Mouse (Mus musculus): ENCODE results near the gene Snrpf.
A peak's percentile ranks its signal among the peaks of the same experiment; 100 is the strongest.
"Not testable (repeated sequence)": the region's sequence is repeated elsewhere in the genome, so short reads cannot be mapped to it uniquely, and the experiment has no call there.

The Snrpf gene

GRCm38 (mm10) chr10:93575960-93576359 lies 13.5 kb downstream of the Snrpf start:
- no peak for DNase-seq (ENCODE audit: low spot score)

DNA sequence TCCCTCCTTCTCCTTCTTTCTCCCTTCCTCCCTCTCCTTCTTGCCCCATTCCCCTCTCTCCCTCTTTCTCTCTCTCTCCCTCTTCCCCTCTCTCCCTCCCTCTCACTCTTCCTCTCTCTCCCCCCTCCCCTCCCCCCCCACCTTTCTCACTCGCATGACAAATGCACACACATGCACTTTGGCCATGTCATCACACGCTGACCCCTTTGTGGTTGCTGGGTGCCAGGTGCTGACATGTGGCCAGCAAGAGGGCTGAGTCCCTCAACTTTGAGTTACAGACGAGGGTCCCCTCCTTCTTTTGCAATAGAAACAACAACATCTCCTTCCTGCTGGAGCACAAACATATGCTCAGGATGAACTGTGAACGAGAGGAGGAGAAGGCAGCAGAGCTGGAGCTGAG lies 14.5 kb downstream of the Snrpf start:
- DNase-seq (ENCODE audit: low spot score): no peak

DNA sequence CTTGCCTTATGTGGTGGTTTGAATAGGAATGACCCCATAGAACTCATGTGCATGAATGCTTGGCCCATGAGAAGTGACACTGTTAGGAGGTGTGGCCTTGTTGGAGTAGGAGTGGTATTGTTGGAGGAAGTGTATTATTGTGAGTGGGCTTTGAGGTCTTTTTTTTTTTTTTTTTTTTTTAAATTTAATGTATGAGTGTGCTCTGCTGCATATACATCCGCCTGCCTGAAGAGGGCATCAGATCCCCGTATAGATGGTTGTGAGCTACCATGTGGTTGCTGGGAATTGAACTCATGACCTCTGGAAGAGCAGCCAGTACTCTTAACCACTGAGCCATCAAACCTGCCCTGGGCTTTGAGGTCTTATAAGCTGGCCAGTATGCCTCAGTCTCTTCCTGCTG lies 17.3 kb downstream of the Snrpf start:
- no peak for DNase-seq (ENCODE audit: low spot score)

DNA sequence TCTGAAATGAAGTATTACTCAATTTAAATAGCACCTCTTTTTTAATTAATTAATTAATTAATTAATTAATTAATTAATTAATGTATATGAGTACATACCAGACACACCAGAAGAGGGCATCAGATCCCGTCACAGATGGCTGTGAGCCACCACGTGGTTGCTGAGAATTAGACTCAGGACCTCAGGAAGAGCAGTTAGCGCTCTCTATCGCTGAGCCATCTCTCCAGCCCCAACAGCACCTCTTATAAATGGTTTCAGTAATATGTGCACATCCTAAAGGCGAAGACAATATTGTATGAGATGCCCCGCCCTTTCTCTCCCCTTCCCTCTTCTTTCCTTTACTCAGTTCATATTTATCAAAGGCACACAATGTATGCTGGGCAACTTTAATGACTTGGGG lies 20.8 kb downstream of the Snrpf start:
- no peak for DNase-seq (ENCODE audit: low spot score)

GRCm38 (mm10) chr10:93567841-93568566 lies 21.5 kb downstream of the Snrpf start:
- no peak for DNase-seq (ENCODE audit: low spot score)

GRCm38 (mm10) chr10:93567066-93567465 lies 22.4 kb downstream of the Snrpf start:
- DNase-seq (ENCODE audit: low spot score): no peak

GRCm38 (mm10) chr10:93564518-93565090 lies 24.9 kb downstream of the Snrpf start:
- DNase-seq (ENCODE audit: low spot score): no peak

DNA sequence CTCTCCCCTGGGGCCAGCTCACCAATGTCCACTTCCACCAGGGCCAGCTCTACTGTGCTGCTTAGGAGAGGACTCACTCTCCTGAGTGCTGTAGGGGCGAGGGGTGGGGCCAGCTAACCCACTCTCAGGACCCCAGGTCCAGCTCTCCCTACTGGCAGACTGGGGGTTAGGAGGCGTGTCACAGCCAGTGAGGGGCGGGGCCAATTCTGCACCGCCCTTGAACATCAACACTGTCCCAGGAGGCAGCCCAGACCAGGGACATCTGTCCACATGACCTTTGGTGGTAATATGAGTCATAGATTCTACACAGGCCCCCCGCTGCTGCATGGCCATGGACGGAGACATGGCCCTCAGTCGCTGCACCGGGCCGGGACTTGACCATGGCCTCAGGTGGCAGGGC lies 29.7 kb downstream of the Snrpf start:
- DNase-seq (ENCODE audit: low spot score): no peak

- DNase-seq (ENCODE audit: low spot score): not testable (repeated sequence)
These were observed 31.5 kb downstream of the Snrpf start for GRCm38 (mm10) chr10:93557971-93558370.

- DNase-seq (ENCODE audit: low spot score): no peak
These were observed 36.9 kb downstream of the Snrpf start for GRCm38 (mm10) chr10:93552596-93552995.

GRCm38 (mm10) chr10:93549821-93550220 lies 39.7 kb downstream of the Snrpf start:
- DNase-seq (ENCODE audit: low spot score): no peak

- no peak for DNase-seq (ENCODE audit: low spot score)
These were observed 40.5 kb downstream of the Snrpf start for GRCm38 (mm10) chr10:93548991-93549390.

DNA sequence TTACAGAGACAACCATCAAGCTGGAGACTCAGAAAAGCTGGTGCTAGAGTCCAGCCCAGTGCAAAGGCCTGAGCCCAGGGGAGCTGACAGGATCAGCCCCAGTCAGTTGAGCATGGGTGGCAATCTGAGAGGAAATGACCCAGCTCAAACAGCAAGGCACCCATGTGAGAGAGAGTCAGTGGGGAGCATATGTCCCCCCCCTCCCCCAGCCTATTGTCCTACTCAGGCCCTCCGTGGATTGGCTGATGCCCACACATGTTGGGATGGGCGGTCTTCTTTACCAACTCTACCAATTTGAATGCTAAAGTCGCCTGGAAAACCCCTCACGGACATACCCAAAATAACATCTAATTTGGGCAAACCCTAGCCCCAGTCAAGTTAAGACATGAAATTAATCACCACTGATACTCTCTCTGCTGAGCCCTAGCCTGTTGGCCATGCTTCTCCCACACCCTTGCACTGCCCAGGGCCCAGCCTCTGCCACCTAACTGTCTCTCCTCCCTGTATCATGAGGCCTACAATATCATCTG lies 41.7 kb downstream of the Snrpf start:
- no peak for DNase-seq (ENCODE audit: low spot score)

- DNase-seq (ENCODE audit: low spot score): no peak
These were observed 45.3 kb downstream of the Snrpf start for GRCm38 (mm10) chr10:93544172-93544571.

DNA sequence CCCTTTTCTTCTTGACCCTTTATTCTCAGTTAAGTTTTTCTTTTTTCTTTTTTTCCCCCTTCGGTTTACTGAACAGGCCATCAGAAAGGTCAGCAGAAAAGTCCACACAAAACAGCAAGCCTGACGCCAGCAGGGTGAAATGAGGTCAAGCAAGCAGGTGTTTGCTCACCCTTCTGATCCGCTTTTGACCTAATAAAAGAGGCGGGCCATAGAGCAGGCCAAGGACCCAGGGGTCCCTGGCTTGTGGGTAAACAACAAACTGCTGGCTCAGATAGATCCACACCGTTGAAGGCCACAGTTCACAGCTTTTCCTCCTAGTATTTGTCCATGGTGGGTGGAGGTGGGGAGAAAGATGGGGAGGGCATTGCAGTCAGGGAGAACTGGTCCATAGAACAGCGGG lies 46.3 kb downstream of the Snrpf start:
- no peak for DNase-seq (ENCODE audit: low spot score)

GRCm38 (mm10) chr10:93542356-93542755 lies 47.1 kb downstream of the Snrpf start:
- DNase-seq (ENCODE audit: low spot score): no peak

DNA sequence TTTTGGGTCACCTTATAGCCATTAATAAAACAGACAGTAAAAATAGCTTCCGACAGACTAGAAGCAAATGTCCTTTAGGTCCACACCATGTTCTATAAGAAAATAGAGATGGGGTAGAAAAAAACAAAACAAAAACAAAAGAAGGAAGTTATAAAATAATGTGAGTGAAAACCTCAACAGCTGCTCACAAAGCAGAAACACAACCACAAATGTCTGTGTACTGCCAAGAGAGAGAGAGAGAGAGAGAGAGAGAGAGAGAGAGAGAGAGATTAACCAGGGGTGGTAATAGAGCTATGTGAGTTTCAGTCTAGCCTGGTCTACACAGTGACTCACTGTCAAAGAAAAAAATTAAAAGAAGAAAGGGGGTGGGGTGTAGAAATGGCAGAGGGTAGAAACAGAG lies 47.9 kb downstream of the Snrpf start:
- no peak for DNase-seq (ENCODE audit: low spot score)

DNA sequence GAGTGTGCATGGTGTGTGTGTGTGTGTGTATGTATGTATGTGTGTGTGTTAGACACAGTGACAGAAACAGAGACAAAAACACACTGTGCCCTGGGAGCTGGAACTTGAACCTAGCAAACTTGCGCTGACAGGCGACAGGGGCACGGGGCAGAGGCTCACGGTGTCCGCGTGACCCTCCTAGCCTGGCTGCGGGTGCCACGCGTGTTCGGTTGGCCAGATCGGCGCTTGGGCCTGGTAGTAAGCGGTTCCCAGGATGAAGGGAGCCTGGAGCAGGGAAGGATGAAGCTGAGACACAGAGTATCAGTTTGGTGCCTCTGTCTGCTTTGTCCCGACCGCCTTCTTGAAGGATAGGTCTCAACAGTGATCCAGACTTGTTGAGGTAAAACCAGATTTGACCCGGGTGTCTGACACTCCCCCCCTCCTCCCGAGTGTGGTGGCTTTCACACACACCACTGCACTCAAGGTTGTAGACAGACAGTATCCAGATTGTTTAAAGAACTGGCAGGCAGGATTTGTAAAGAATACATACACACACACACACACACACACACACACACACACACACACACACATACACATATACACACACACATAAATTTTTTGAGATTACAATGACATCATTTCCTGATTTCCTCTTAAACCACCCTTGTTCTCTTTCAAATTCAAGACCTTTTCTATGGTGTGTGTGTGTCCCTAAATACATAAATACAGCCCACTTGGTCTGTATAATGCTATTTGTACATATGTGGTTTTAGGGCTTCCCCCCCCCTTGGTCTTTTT lies 48.9 kb downstream of the Snrpf start, which contains the start of gene Ccdc38:
Ccdc38 (plus strand) TSS at position 202 of the 780 bp plus-strand sequence.
- no peak for DNase-seq (ENCODE audit: low spot score)

- peak; percentile 83 for DNase-seq (ENCODE audit: low spot score)
These were observed 49.6 kb downstream of the Snrpf start, which contains the start of gene Amdhd1 for GRCm38 (mm10) chr10:93539775-93540430. Gene Amdhd1, minus strand, starts transcription at chr10:93540033.

- no peak for DNase-seq (ENCODE audit: low spot score)
These were observed 50.7 kb downstream of the Snrpf start for GRCm38 (mm10) chr10:93538818-93539217.

- DNase-seq (ENCODE audit: low spot score): no peak
These were observed 51.2 kb downstream of the Snrpf start for GRCm38 (mm10) chr10:93538287-93538686.

All from ovary, adult 18-20 months (tissue).